Mouse (Mus musculus) urinary bladder, postnatal 4 days (tissue): ENCODE data around the gene Ripk3.

Experiments
- DNase-seq, 2 experiments: peaks; one replicate each; pipeline ENCODE4 v3.0.0; 2021 to 2022; ENCODE audit warnings: low spot score in 2 of 2

The Ripk3 gene

GRCm38 (mm10) chr14:55795380-55796163 is 6.9 kb upstream of the Ripk3 start:
- DNase-seq: peak; percentile 16 to 43

GRCm38 (mm10) chr14:55793946-55794345 is 5.3 kb upstream of the Ripk3 start:
- DNase-seq: peak; percentile 11 to 53

- no peak for DNase-seq
Measured at GRCm38 (mm10) chr14:55793461-55793860, 4.8 kb upstream of the Ripk3 start.

DNA sequence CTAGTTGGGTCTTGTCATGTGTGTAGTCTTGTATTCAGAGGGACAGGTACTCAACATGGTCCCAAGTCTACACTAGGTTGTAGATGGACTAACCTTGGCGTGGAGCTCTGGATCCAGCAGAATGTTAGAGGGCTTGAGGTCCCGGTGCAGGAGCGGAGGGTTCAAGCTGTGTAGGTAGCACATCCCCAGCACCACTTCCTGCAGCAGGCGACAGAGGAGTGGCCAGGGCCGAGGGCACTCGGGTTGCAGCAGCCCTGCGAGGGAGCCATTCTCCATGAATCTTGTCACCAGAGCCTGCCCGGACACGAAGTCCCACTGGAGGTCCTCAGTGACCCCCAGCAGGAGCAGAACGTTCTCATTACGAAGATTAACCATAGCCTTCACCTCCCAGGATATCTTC is 934 bp downstream of the Ripk3 start:
- DNase-seq: peak in 1 of 2 experiments; percentile 47

DNA sequence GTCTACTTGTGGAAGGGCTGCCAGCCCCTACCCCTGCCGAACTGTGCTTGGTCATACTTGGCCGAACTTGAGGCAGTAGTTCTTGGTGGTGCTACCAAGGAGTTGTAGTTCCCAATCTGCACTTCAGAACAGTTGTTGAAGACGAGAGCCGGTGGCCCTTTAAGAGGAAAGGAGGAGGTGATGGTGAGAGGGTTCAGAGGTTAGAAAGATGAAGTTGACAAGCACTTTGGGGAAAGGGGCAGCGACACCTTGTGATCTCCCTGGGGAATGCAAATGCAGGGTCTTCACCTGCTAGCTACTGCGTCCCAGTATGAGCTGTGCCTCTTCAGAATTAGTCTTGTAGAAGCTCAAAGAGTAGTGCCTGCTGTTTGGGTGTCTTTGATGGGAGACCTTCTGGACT is 3.5 kb downstream of the Ripk3 start:
- peak; percentile 16 to 55 for DNase-seq

DNA sequence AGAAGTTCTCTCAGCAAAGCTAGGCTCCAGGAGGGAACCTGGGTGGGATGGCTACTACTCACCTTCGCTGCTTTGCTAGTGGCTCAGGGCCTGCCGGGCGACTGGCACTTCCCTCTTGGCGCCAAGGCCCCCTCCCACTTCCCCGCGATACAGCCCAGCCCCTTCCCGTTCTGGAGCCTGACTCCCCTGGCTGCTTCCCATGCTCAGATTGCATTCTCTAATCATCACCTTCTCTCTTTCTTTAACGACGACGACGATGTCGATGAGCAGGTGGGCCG is 4.8 kb downstream of the Ripk3 start, which contains the start of gene Adcy4:
TSS of gene Adcy4 (minus strand) at position 138 of the 278 bp plus-strand sequence.
- peak; percentile 16 to 59 for DNase-seq

DNA sequence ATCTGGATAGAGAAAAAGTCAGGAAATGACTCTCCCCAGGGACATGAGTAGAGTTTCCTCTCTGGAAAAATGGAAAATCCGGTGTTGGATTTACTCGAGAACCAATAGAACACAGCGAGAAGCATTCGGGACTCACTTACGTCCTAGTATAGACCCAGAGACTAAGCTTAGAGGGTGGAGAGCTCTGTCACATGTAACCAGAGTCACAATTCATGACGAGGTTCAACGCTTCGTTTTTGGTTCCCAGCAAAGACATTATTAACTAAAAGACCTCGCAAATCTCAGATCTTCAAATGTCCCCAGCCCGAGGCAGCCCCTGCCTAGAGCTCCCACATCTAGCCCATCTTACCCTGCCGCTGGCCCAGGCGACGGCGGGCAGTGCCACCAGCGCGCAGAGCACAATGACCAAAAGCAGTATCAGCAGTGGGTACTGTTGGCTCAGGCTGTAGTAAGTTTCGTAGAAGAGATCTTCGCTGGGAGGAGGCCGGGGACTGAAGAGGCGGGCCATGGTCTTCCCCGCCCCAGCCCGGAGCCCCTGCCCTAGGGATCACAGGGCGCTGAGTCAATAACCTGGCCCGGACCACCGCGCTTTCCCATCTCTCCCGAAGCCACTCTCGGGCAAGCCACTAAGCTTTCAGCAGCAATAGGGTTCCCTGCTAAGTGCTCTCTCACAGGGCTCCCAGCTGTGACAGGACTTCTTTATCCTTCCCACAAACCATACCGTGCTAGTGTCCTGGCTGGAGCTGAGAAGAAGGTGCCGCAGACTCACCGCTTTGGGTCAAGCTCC is 5.3 kb downstream of the Ripk3 start:
- DNase-seq: peak; percentile 19 to 58

- peak; percentile 16 to 43 for DNase-seq
Measured at GRCm38 (mm10) chr14:55782361-55782960, 6.2 kb downstream of the Ripk3 start.

DNA sequence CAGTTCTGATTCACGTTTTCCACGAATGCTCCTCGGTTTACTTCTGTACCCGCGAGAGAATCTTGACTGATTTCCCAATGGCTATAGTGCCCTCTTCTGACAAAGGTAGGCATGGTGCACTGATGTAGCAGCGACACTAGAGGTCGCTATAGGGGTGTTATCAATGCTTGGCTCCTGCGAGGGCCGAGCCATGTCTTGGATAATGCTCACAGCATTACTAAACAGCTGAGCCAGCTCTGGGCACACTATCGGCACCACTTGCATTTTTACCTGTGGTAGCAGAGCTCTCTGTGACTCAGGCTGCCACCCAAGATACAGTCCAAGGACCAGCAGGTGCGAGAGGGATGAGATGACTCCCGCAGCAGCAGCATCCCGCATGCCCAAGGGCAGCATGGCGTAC is 7.4 kb downstream of the Ripk3 start:
- DNase-seq: peak; percentile 33 to 63

- DNase-seq: peak; percentile 15 to 52
Measured at GRCm38 (mm10) chr14:55780736-55781135, 7.9 kb downstream of the Ripk3 start.

DNA sequence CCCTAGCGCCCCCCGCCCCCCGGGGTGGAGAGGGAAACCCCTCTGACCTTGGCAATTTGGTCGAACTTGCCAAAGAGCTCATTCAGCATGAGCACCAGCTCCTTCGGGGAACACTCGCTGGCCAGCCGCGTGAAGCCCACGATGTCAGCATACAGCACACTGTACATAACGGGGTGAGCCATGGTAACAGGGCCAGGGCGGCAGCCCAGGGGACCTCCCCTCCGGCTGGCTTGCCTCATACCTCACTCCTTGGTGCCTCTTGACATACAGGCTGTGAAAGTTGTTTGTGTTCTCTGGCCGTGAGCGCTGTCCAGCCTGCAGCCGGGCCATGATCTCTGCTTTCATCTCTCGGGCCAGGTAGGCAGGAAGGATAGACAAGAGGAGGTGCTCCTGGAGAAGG is 9.0 kb downstream of the Ripk3 start:
- DNase-seq: peak; percentile 14 to 57

GRCm38 (mm10) chr14:55778686-55779085 is 10.0 kb downstream of the Ripk3 start:
- DNase-seq: peak; percentile 12 to 58

GRCm38 (mm10) chr14:55777806-55778205 is 10.9 kb downstream of the Ripk3 start:
- DNase-seq: peak in 1 of 2 experiments; percentile 55

DNA sequence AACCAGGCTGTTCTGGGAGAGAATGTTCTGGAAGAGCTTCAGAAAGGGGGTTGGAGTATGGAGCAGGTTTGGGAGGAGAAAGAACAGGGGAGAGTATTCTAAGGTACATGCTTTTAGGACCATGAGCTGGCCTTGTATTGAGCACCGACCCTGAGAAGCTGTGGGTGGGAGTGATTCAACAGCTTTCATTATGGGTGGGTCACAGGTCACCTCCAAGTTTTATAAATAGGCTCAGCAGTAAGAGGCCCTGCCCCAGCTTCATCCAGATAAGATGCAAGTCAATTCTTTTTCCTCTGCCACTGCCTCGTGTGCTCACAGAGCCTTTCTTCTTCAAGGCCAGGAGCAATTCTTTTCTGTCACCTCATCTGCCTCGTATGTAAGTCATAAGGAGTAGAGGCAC is 11.5 kb downstream of the Ripk3 start:
- DNase-seq: no peak

- DNase-seq: no peak
Measured at GRCm38 (mm10) chr14:55776711-55777110, 12.0 kb downstream of the Ripk3 start.

DNA sequence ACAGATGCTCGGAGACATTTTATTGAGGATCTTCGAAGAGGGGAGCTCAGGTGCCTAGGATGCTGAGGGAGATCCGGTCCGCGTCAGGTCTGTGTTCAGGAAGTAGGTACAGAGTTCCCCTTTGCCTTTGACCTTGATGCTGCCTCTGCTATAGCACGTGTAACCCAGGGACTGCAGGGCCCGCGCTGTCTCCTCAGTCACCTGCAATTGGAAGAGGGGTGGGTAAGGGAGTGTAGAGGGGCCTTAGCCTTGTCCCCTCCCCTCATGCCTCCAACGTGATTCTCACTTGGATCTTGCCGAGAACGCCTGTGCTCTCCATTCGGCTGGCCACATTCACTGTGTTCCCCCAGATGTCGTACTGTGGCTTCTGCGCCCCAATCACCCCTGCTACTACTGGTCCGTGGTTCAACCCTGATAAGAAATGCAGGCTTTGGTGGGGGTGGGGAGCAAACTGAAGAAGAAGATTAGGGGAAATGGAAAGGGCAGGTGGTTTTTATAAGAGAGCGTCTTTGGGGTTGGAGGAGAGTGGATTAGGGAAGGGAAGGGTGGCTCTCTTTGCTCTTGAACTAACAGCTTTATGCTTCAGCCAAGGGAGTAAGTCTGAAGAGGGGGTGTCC is 19.5 kb downstream of the Ripk3 start:
- no peak for DNase-seq

- DNase-seq: no peak
Measured at GRCm38 (mm10) chr14:55768555-55768954, 20.1 kb downstream of the Ripk3 start.

GRCm38 (mm10) chr14:55767519-55768414 is 20.9 kb downstream of the Ripk3 start:
- DNase-seq: peak in 1 of 2 experiments; percentile 47

DNA sequence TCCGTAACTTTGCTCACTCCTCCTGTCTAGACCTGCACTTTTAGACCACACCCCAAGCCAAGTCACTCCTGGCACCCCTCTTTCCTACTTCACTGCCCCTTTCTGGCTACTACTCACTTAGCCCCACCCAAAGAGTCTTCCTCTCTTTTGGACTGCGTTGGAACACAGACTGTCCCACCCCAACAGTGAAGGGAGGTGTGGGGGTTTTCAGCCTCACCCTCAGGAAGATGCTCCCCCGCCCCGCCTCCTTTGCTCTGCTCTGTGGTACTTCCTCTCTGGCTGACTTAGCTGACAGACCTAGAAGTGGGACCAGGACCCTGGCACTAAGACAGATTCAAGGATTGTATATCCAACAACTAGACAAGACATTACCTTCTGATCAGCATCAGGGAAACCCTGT is 23.0 kb downstream of the Ripk3 start, which contains the start of gene Ltb4r1:
TSS of gene Ltb4r1 (plus strand) at position 267 of the 400 bp plus-strand sequence.
- no peak for DNase-seq

- no peak for DNase-seq
Measured at GRCm38 (mm10) chr14:55763166-55763565, 25.5 kb downstream of the Ripk3 start.
